Mouse (Mus musculus): ENCODE measurements at regions not wholly inside any gene's neighbourhood (a gene's known extent, or its start where the extent isn't known, plus 50 kb on each side); places are given as distances from the start of the nearest gene placed in this dataset.

DNA sequence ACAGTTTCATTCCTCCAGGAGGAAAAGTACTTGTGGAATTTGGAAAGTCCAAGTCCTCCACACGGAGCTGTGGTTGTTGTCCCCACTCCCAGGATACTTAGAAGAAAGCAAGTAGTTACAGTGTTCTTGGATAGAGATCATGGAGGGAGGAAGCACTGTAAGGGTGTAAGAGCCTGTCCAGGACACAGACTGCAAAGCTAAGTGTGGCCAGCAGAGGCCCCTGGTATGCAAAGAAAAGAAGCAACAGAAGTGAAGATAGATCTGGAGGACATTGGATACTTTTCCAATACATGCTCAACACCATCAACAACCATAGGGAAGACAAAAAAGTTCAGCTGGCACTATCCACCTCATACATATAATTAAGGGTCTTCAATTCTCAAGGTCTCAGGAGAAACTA lies 197.4 kb downstream of the Meis1 start:
- ATAC-seq: no peak
- H3K4me2 ChIP-seq (ENCODE audit: low read length): no peak overlapping the region
- WGBS: 62% methylated on average over 1 of the region's 1 CpGs

DNA sequence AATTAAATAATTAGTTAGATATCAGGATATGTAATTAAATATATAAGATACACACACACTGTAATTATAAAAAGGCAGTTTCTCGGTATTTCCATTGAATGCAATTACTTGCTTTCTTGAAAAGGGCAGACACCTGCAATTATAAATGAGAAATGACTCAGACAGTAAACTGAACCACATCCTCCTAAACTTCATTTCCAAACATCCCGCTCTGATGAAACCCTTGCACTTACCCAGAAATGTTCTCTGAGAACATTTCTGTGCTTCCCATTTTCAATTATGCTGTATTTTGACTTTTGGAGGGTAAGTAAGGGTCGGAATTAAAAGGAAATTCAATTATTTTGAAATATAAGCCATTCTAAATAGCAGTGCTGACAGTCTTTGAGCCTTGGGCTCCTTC lies 204.7 kb downstream of the Meis1 start:
- 89% methylated on average over 3 of the region's 3 CpGs for WGBS
- Histone ChIP-seq H3K4me3 (replicated peaks; ENCODE audit: low read length) (no peak overlapping the region), H3K9me3 (ENCODE audit: control insufficient read depth, low read length) (no peaks in the 10 kb centered on the region), H3K4me1 (replicated peaks; ENCODE audit: control insufficient read depth, insufficient read depth, low read length) (no peaks in the 10 kb centered on the region), H3K27me3 (replicated peaks; ENCODE audit: control insufficient read depth, insufficient read depth, low read length) (no peaks in the 10 kb centered on the region), H3K27ac (ENCODE audit: low read length) (no peak overlapping the region), H3K9ac (replicated peaks; ENCODE audit: low read depth, low read length) (no peak overlapping the region), H3K36me3 (ENCODE audit: control insufficient read depth, insufficient read depth) (no peaks in the 10 kb centered on the region), H3K4me2 (ENCODE audit: low read length) (no peak overlapping the region)
- no peak for ATAC-seq

More for the DNA sequence above, 197.4 kb downstream of the Meis1 start:
- Histone ChIP-seq H3K9me3 (ENCODE audit: control insufficient read depth, low read length) (no peaks in the 10 kb centered on the region), H3K27ac (ENCODE audit: low read length) (no peak overlapping the region), H3K27me3 (replicated peaks; ENCODE audit: control insufficient read depth, insufficient read depth, low read length) (no peaks in the 10 kb centered on the region), H3K4me1 (replicated peaks; ENCODE audit: control insufficient read depth, insufficient read depth, low read length) (no peaks in the 10 kb centered on the region), H3K36me3 (ENCODE audit: control insufficient read depth, insufficient read depth) (no peaks in the 10 kb centered on the region), H3K4me3 (replicated peaks; ENCODE audit: low read length) (no peak overlapping the region), H3K9ac (replicated peaks; ENCODE audit: low read depth, low read length) (no peak overlapping the region)

DNA sequence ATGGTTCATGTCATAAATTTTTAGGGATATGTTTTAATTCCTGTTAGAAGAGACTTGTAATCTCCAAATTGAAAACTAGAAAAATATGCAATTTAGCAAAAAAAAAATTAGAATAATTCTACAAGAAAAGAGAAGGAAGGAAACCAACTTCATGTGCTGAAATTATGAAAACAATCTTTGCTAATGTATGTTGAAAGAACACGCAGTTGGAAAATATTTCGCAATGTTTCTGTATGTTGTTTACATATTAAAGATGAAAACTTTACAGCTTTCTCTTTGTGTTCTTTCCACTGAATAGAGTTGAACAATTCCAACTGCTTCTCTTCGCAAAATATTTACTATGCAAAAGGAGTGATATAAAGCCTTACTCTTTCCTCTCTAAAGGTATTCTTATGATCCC lies 251.3 kb downstream of the Meis1 start:
- no peak for ATAC-seq
- Histone ChIP-seq H3K9me3 (ENCODE audit: control insufficient read depth, low read length) (no peaks in the 10 kb centered on the region), H3K36me3 (ENCODE audit: control insufficient read depth, insufficient read depth) (no peaks in the 10 kb centered on the region), H3K27me3 (replicated peaks; ENCODE audit: control insufficient read depth, insufficient read depth, low read length) (no peaks in the 10 kb centered on the region), H3K9ac (replicated peaks; ENCODE audit: low read depth, low read length) (no peak overlapping the region), H3K4me1 (replicated peaks; ENCODE audit: control insufficient read depth, insufficient read depth, low read length) (no peaks in the 10 kb centered on the region), H3K4me3 (replicated peaks; ENCODE audit: low read length) (no peak overlapping the region), H3K27ac (ENCODE audit: low read length) (no peak overlapping the region), H3K4me2 (ENCODE audit: low read length) (no peak overlapping the region)
- WGBS: 95% methylated on average over 3 of the region's 3 CpGs

DNA sequence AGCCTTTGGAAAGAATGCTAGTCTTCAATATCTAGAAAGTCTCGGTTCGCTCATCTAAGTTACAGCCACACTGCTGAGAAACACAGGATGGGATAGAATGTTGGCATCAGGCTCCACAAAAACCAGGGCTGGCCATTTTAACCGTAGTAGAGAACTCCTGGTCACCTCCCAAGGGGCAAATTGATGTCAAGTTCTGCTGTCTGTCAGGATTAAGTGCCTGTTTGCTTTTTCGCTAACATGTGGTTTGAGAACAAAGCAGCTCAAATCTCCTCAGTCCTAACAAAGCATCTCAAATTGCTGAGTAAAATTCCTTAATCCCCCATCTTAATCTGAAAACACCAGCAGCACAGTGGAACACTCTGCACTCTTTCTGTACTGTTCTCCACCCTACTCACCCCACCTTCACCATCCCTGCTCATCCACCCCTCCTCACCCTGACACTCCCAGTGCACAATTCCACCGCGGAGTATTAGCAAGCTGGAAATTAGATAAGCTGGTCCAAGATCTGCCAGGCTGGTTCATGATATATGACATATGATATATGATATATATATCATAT lies 252.2 kb downstream of the Meis1 start:
- Histone ChIP-seq H3K4me2 (ENCODE audit: low read length) (no peak overlapping the region), H3K27ac (ENCODE audit: low read length) (no peak overlapping the region), H3K4me1 (replicated peaks; ENCODE audit: control insufficient read depth, insufficient read depth, low read length) (no peaks in the 10 kb centered on the region), H3K27me3 (replicated peaks; ENCODE audit: control insufficient read depth, insufficient read depth, low read length) (no peaks in the 10 kb centered on the region), H3K4me3 (replicated peaks; ENCODE audit: low read length) (no peak overlapping the region), H3K9ac (replicated peaks; ENCODE audit: low read depth, low read length) (no peak overlapping the region), H3K36me3 (ENCODE audit: control insufficient read depth, insufficient read depth) (no peaks in the 10 kb centered on the region), H3K9me3 (ENCODE audit: control insufficient read depth, low read length) (no peaks in the 10 kb centered on the region)
- 52% methylated on average over 6 of the region's 6 CpGs for WGBS
- no peak for ATAC-seq

DNA sequence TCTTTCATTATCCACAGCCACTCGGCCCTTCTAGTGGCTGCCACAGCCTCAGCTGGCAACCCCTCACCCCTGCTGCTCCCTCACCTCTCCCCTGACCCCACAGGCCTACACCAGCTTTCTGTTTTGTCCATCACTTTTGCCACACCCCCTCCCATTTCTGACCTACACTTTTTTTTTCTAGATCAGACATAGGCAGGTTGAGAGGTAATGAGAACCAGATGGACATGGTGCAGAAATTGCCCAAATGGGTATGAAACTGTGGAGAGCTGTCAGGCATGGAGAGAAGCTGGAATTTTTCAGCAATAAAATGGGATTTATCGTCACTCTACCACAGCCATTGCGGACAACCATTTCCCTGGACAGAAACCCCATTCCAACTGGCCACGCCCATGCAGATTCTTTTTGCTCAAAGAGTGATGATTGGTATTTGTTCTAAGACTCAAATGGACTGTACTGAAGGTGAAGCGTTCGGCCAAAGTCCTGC lies 260.2 kb downstream of the Meis1 start:
- no peak overlapping the region for H3K27ac ChIP-seq (ENCODE audit: low read length)
- H3K4me3 ChIP-seq (replicated peaks; ENCODE audit: low read length): no peak overlapping the region
- 80% methylated on average over 6 of the region's 6 CpGs for WGBS
- H3K27me3 ChIP-seq (replicated peaks; ENCODE audit: control insufficient read depth, insufficient read depth, low read length): no peaks in the 10 kb centered on the region
- no peaks in the 10 kb centered on the region for H3K36me3 ChIP-seq (ENCODE audit: control insufficient read depth, insufficient read depth)
- H3K4me1 ChIP-seq (replicated peaks; ENCODE audit: control insufficient read depth, insufficient read depth, low read length): peaks cover 11% of the 10 kb centered on the region
- H3K9ac ChIP-seq (replicated peaks; ENCODE audit: low read depth, low read length): no peak overlapping the region
- no peaks in the 10 kb centered on the region for H3K9me3 ChIP-seq (ENCODE audit: control insufficient read depth, low read length)
- no peak for ATAC-seq
- H3K4me2 ChIP-seq (ENCODE audit: low read length): no peak overlapping the region

DNA sequence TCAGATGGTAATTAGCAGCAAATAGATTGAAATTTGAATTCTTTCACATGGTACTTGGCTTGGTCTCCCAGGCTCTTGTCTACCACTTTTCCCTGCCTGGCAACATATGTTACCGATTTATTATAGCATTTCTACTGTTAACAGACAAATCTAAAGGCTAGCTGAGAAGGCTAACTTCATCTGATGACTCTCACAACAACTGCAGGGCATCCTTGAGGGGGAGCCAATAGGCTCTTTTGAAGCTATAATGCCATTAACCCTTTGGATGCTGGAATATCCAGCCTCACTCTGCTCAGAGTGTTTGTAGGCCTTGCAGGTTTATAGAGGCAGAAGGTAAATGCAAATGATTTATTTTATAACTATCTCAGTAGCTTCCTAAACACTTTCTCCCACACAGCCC lies 262.2 kb downstream of the Meis1 start:
- H3K27me3 ChIP-seq (replicated peaks; ENCODE audit: control insufficient read depth, insufficient read depth, low read length): no peaks in the 10 kb centered on the region
- WGBS: 18% methylated on average over 1 of the region's 1 CpGs
- no peaks in the 10 kb centered on the region for H3K9me3 ChIP-seq (ENCODE audit: control insufficient read depth, low read length)
- H3K27ac ChIP-seq (ENCODE audit: low read length): no peak overlapping the region
- no peak overlapping the region for H3K9ac ChIP-seq (replicated peaks; ENCODE audit: low read depth, low read length)
- no peak overlapping the region for H3K4me3 ChIP-seq (replicated peaks; ENCODE audit: low read length)
- ATAC-seq: no peak
- no peak overlapping the region for H3K4me2 ChIP-seq (ENCODE audit: low read length)
- H3K4me1 ChIP-seq (replicated peaks; ENCODE audit: control insufficient read depth, insufficient read depth, low read length): peaks cover 17% of the 10 kb centered on the region
- H3K36me3 ChIP-seq (ENCODE audit: control insufficient read depth, insufficient read depth): no peaks in the 10 kb centered on the region

DNA sequence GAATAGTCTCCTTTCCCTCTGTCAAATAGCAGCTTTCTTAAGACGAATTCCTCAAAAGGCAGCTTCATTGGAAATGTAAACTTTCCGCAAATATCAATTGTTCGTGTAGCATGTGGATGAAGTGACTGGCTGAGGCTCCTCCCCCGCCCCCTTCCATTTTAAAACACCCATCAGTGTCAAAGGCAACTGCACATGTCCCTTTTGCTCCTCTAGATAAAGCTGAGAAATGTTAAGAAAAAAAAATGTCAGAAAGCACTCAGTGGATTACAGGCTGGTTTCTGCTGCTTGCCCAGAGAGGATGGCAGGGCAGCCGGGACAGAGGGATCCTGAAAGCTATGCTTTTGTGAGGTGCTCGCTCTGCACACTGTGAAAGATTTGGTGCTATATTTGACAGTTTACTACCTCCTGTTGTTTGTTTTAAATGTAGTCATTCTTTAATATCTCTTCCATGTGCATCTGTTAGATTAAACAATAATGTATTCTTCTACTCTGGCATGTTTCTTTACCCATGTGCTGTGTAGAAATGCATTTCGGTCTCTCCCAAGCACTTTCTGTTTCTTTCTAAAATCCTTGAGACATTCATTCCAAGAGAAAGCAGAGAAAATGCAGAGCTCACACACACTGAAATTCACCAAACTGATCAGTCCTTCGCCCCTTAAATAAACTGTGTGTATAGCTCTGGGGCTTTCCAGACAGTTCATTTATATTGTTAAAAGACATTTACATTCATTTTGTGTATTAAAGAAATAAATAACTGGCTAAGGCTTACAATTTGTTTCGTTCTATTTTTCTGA lies 263.9 kb downstream of the Meis1 start:
- no peak for ATAC-seq
- H3K9ac ChIP-seq (replicated peaks; ENCODE audit: low read depth, low read length): no peak overlapping the region
- H3K9me3 ChIP-seq (ENCODE audit: control insufficient read depth, low read length): no peaks in the 10 kb centered on the region
- H3K4me2 ChIP-seq (ENCODE audit: low read length): peak overlapping the region; percentile 19
- WGBS: 33% methylated on average over 9 of the region's 9 CpGs
- H3K27me3 ChIP-seq (replicated peaks; ENCODE audit: control insufficient read depth, insufficient read depth, low read length): no peaks in the 10 kb centered on the region
- no peak overlapping the region for H3K27ac ChIP-seq (ENCODE audit: low read length)
- H3K4me1 ChIP-seq (replicated peaks; ENCODE audit: control insufficient read depth, insufficient read depth, low read length): peaks cover 28% of the 10 kb centered on the region
- no peaks in the 10 kb centered on the region for H3K36me3 ChIP-seq (ENCODE audit: control insufficient read depth, insufficient read depth)
- no peak overlapping the region for H3K4me3 ChIP-seq (replicated peaks; ENCODE audit: low read length)

DNA sequence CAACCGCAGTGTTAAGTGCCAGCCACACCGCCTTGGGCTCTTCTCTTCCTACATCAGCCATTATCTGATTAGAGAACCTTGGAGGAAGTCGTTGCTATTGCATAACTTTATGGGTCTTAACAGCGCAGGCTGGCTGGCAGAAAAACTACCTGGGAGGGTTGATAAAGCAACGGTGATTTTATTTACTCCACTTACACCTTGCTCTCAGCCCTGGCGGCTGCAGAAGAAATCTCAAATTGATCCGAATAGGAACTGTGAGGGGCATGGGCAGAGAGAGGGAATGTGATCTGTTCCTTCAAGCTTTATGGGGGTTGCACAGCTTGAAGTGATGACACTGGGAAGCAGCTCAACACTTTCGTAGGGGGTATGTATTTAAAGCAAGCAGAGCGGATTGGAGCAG lies 264.9 kb downstream of the Meis1 start:
- WGBS: 33% methylated on average over 9 of the region's 9 CpGs
- Histone ChIP-seq H3K27ac (ENCODE audit: low read length) (no peak overlapping the region), H3K4me1 (replicated peaks; ENCODE audit: control insufficient read depth, insufficient read depth, low read length) (peaks cover 35% of the 10 kb centered on the region), H3K4me3 (replicated peaks; ENCODE audit: low read length) (no peak overlapping the region), H3K9ac (replicated peaks; ENCODE audit: low read depth, low read length) (no peak overlapping the region), H3K36me3 (ENCODE audit: control insufficient read depth, insufficient read depth) (no peaks in the 10 kb centered on the region), H3K4me2 (ENCODE audit: low read length) (0 out of 2 replicates have a peak overlapping the region, but pooled peaks have one; percentile 13), H3K9me3 (ENCODE audit: control insufficient read depth, low read length) (no peaks in the 10 kb centered on the region), H3K27me3 (replicated peaks; ENCODE audit: control insufficient read depth, insufficient read depth, low read length) (no peaks in the 10 kb centered on the region)
- ATAC-seq: peak; percentile 24; the same call in 1 of the 2 replicates

DNA sequence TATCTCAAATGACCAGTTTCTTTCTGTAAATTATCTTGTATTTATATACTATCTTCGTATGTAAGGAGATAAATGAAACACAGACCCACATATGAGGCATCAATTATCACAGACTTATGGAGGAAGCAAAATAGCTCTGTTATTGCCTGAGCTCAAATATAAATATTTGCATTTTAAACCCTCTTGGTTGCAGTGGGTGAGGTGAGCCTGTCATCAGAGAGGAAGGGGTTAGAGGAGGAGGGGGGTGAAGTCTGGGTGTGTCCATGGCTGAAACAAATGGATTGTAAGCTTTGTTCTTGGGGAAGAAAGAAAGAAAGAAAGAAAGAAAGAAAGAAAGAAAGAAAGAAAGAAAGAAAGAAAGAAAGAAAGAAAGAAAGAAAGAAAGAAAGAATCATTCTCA lies 265.5 kb downstream of the Meis1 start:
- Histone ChIP-seq H3K9me3 (ENCODE audit: control insufficient read depth, low read length) (no peaks in the 10 kb centered on the region), H3K9ac (replicated peaks; ENCODE audit: low read depth, low read length) (no peak overlapping the region), H3K27me3 (replicated peaks; ENCODE audit: control insufficient read depth, insufficient read depth, low read length) (no peaks in the 10 kb centered on the region), H3K27ac (ENCODE audit: low read length) (no peak overlapping the region), H3K4me1 (replicated peaks; ENCODE audit: control insufficient read depth, insufficient read depth, low read length) (peaks cover 41% of the 10 kb centered on the region), H3K4me3 (replicated peaks; ENCODE audit: low read length) (no peak overlapping the region), H3K4me2 (ENCODE audit: low read length) (no peak overlapping the region), H3K36me3 (ENCODE audit: control insufficient read depth, insufficient read depth) (no peaks in the 10 kb centered on the region)
- no peak for ATAC-seq
- 79% methylated on average over 1 of the region's 1 CpGs for WGBS

Data from forebrain, embryonic 16.5 days (tissue).